Mouse (Mus musculus) bone marrow, adult 2 months (tissue): ENCODE measurements at regions not wholly inside any gene's neighbourhood (a gene's known extent, or its start where the extent isn't known, plus 50 kb on each side); places are given as distances from the start of the nearest gene placed in this dataset.

ENCODE experiments used
- CTCF ChIP-seq: fragments of 200-500 bp; IDR thresholded peaks from 2 replicates; pipeline ENCODE4 v1.5.1; 2011; ENCODE audit warnings: low read length, control low read depth; ENCODE audit not compliant: control insufficient read depth, insufficient read depth
- POLR2A ChIP-seq: fragments of 200-500 bp; IDR thresholded peaks from 2 replicates; pipeline ENCODE4 v1.6.1; 2011; ENCODE audit warnings: low read depth, mild to moderate bottlenecking, control low read depth, low read length, borderline replicate concordance; ENCODE audit not compliant: control insufficient read depth

DNA sequence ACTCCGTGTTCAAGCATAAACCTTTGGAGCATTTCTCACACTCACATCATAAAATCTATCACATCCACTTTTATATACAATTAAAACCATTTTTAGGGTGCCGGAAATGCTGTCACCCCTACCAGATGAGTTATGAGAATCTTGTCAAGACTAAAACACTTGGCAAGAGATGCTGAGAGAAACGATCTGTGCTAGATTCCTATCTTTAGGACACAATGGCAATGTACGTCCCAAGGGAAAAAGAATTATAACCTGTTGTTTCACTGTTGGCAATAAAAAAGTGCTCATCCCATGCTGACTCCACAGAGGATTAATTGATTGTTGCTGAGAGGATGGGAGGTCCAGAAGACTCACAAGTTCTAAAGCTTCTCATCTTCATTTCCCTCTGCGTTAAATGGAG lies 389.7 kb upstream of the C030005K15Rik start:
- TF ChIP-seq POLR2A (no peak), CTCF (no peak)
